Mouse (Mus musculus) left cerebral cortex, postnatal 36 days (tissue): ENCODE data around the gene Vwa8. TPM values are rescaled to one million over a fixed set of nuclear protein-coding genes. Genes with fewer than 3 reads are reported as not detected.

Experiments
- DNase-seq, 2 experiments: peaks; one replicate each; pipeline ENCODE4 v3.0.0; 2021 to 2022; ENCODE audit warnings: low spot score in 2 of 2, mixed read lengths in 1 of 2
- intact Hi-C: fragments of 180-260 bp; cut with DNase I; formaldehyde crosslinking; loops from one replicate; pipeline ENCODE4 v1.15.1; 2025
- total RNA-seq, 2 experiments: library from RNA; stranded (reverse); gene quantifications; 2 replicates each; pipeline ENCODE4 v1.2.3; 2021

The Vwa8 gene
- total RNA-seq, 2 experiments from 2014 or later, result 29.5 to 30.2 TPM

DNA sequence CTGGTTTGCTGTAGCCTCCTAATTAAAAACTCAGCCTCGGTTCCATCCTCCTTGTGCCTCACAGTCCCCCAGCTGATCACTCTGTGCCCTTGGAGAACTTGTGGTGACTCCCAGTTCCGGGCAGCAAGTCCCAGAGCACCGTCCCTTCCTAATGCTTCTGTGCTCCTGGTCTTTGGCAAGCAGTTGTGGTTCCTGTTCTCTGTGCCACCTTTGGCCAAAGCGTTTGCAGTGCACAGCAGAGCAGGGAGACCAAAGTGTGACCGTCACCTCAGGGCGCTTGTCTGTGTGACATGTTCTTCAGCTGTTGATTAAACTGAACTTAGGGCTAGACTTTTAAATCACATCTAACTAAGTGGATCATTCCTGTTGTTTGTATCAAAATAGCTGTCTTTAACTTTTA lies 199.1 kb downstream of the Vwa8 start:
- no peak for DNase-seq
- intact Hi-C loops, result no loop called here

DNA sequence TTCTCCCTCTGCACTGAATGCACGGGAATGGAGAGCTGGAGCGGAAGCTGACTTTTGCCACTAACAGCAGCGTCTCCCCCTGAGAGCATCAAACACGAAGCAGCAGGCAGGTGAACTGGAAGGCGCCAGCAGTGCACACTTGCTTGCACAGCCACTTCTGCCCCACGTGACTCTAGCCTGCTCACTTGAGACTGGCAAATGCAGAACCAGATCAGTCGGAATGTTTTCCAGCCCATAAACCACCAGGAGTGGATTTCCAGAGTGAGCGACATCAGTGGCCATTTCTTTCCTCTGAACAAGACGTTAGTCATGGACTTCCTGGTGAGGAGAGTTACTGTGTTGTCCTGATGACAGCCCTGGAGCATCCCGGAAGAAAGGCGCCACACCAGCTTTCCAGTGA lies 200.7 kb downstream of the Vwa8 start:
- no peak for DNase-seq
- intact Hi-C loops, result no loop called here

DNA sequence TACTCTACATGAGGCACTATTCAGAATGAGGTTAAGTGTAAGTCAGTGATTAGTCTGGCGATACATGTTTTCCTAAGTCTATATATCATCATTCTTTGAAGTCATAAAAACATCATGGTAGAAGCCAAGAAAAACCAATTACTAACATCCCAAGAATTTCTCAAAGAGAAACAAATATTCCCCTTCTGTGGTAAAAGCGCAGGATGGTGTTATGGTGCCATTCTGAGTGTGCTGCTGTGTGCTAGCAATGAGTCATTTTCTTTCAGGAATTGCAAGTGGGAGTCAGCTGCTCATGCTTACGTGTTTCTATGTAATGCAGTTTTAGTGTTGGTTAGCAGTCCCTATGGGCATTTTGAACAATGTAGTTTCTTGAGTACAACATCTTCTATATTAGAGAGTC lies 216.8 kb downstream of the Vwa8 start:
- intact Hi-C loops, result no loop called here
- no peak for DNase-seq

DNA sequence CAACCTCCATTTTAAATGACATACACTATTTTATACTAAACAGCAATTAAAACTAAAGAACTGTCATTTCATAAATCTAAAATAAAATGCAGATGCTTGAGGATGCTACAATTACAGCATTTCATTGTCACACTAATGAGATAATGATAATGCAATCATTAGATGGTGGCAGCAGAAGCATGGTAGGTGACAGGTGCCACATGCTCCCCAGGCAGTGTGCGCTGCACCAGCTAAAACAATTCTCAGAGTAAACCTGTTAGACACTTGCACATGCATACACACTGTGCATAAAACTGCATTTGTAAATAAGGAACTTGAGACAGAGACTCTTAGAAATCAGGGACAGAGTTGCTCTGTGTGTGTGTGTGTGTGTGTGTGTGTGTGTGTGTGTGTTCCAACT lies 220.7 kb downstream of the Vwa8 start:
- intact Hi-C loops, result no loop called here
- DNase-seq, result no peak

GRCm38 (mm10) chr14:79074786-79075185 lies 225.9 kb downstream of the Vwa8 start:
- DNase-seq, result no peak
- intact Hi-C loops, result no loop called here

DNA sequence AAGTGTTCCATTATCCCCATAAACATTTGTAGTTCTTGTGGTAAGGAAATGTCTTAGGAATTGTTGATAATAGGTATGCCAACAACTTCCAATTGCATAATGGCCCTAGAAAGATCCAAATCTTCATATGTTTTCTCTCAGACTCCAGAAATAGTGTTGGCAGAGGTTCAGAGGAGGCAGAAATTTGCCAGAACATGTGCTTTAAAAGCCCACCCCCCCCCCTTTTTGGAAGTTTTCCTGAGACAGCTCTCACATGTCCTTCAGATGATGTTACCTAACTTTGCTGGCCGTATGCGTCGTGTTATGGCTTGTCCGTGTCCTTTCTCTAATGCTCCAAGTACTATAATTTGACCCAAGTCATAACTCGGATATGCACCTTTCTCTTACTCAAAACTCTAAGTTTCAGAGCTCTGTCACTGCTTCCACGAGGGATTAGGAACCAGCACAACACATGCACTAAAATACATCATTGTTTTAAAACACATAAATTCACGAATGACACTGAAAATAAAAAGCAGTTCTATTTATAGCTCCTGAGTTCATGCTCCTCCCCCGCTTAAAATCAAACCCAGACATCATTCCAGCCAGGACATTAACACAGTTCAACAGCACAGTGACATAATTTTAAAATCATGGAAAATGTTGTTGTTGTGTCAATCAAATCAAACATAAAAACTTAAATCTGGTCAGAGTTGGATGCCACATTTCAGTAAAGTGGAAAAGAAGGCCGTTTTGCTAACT lies 227.9 kb downstream of the Vwa8 start:
- intact Hi-C loops, result no loop called here
- DNase-seq, result no peak

- no peak for DNase-seq
- intact Hi-C loops, result no loop called here
Measured at GRCm38 (mm10) chr14:79083573-79083972, 234.7 kb downstream of the Vwa8 start.

- no peak for DNase-seq
- intact Hi-C loops, result no loop called here
Measured at GRCm38 (mm10) chr14:79086006-79086405, 237.2 kb downstream of the Vwa8 start.

DNA sequence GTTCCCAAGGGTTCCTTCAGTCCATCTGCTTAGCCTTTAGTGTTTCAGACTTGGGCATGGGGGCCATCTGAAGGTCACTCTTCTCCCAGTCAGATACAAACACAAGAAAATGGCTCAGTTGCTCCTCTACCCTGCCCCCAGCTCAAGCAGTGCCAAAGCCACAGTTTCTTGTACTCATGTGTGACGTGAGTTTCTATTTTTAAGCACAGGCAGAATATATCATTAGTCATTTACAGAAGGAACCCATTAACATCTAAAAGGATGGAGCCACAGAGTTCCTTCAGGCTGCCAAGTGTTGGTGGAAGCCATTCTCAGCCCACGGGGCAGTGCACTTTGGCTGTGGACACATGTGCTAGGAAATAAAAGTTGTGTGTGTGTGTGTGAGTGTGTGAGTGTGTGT lies 240.6 kb downstream of the Vwa8 start:
- DNase-seq, result no peak
- intact Hi-C loops, result no loop called here

DNA sequence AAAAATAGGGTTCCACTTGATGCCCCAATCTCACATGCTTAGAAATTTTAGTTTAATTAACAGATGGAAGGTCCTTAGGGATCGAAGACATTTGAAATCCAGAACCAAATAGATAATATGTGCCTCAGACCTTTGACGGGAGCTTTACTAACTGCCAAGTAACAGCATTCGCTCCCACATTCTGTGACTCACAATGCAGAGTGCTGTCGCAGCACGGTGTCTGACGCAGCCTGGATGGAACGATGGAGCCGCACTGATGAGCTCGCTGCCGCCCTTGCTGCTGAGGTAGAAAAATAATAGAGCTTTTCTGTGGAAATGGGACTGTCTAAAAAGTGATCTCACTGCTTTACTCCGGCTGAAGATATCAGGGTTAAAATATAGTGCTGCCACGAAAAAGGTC lies 248.3 kb downstream of the Vwa8 start:
- intact Hi-C loops, result no loop called here

DNA sequence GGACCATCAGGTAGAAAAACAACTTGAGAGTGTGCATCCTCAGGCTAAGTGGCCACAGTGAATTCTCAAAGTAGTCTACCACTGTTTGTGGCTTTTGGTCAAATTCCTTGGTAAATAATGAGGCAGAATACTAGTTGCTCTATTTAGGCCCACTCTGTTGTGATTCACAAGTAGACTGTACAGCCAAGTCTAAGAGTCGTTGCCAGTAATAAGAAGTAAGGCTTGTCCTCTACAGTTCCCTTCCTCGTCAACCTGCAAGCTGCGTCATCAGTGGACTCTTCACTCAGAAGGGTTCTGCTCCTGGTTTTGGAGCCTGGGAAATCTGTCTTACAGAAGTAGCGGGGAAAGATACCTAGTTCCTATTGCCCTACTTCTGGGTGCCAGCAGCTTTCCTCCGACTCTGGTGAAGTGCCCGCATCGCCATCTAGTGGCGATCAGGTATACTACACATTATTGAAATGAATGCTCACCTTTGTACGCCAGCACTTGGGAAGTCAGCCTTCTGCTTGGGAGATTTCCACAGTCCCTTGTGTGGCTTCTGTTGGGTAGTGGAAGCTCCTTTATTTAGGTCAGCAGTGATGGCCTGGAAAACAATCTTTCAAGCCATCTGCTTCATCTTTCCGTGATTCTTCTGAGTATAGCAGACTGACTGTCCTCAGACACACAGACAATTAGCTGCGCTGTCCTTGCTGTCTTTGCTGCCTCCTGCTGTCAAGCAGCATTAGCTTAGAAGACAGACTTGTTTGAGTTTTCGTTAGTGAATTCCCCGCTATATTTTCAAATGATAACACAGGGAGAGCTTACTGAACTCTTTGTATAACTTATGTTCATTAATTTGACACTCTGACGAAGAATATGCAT lies 258.0 kb downstream of the Vwa8 start:
- intact Hi-C loops, result loop anchor here (1.0 to 10.0 kb wide), 4 partner anchors 162 to 439 kb away; no protein-coding TSS in a partner anchor
- DNase-seq, result peak; percentile 69 to 79

More for the DNA sequence above, 248.3 kb downstream of the Vwa8 start:
- DNase-seq, result no peak

DNA sequence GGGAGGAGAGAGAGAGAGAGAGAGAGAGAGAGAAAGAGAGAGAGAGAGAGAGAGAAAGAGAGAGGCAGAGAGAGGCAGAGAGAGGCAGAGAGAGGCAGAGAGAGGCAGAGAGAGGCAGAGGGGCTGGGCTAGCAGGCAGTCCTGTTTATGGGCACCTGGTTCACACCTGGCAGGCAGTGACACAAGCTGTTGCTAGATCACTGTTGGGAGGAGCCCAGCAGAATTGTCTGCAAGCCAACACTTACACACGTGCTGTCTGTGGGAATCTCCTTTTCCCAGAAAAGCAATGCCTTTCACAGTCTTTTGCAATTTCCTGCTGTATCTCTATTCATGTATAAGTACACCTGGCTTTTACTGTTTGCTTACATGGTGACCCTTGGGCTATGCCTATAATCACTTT lies 260.5 kb downstream of the Vwa8 start:
- no peak for DNase-seq
- intact Hi-C loops, result loop anchor here (5.0 to 10.0 kb wide), 2 partner anchors 165 to 257 kb away; no protein-coding TSS in a partner anchor

DNA sequence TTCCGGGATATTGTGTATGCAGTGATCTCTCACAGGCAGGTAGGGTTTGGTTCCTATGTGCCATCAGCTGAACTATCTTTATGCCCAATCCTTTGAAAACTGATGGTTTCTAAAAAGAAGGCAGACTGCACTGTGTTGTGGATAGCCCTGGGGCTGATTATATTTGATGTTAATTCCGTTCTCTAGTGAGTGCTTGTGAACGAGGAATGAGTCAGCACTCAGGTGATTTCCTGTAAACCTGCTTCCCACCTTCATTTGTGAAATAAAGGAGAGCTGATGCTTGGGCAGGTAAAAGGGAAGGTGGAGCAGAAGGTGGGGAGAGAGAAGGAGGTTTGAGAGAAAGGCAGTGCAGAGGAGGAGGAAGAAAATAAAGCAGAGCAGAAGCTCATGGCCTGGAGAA lies 261.2 kb downstream of the Vwa8 start:
- intact Hi-C loops, result loop anchor here (10.0 kb wide), 1 partner anchor 355 kb away; no protein-coding TSS in a partner anchor

DNA sequence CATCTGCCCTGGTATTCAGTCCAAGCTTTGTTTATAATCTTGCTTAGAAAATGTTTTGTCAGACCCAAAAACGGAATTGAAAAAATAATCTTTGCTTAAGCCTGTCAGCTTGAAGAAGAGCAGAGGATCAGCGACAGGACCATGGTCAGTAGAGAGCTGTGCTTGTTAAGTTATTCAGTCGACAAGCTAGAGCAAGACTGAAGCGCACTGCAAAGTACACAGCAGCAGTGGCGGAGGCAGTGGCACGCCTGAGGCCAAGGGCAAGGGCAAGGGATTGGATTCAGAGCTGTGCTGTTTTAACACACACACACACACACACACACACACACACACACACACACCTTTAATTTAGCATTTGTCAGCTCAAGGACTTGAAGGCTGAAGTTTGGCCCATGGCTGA lies 263.2 kb downstream of the Vwa8 start:
- intact Hi-C loops, result loop anchor here (10.0 kb wide), 1 partner anchor 353 kb away; no protein-coding TSS in a partner anchor
- no peak for DNase-seq

More for the DNA sequence above, 261.2 kb downstream of the Vwa8 start:
- no peak for DNase-seq

DNA sequence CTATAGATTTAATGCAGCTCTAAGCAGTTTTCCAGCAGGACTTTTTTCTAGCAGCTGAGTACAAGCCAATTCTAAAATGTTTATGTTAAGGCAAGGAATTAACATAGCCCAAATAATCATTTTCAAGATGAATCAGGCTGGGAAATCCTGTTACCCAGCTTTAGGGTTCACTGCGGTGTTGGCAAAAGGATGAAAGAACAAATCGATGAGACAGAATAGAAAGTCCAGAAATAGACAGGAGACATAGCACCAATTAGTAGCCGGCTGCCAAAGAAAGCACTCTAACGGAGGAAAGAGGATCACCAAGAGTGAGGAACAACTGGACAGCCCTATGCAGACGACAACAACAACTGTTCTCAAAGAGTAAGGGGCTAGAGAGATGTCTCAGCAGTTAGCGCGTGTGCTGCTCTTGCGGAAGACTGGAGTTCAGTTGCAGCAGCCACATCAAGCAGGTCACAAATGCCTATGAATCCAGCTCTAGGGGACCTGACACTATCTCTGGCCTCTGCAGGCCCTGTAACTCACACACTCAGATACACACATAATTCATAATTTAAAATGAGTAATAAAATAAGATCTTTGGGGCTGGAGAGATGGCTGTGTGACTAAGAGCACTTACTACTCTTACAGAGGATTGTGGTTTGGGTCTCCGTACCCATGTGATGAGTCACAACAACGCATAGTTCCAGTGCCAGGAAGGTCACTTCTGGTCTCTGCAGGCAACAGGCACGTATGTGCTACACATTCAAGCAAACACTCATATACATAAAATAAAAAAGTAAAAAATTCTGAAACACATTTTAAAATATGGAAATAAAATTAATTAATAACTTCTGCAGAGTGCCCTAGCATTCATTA lies 265.9 kb downstream of the Vwa8 start:
- intact Hi-C loops, result loop anchor here (10.0 kb wide), 1 partner anchor 350 kb away; no protein-coding TSS in a partner anchor
- DNase-seq, result no peak

GRCm38 (mm10) chr14:79118457-79118856 lies 269.6 kb downstream of the Vwa8 start:
- no peak for DNase-seq
- intact Hi-C loops, result loop anchor here (10.0 kb wide), 1 partner anchor 346 kb away; no protein-coding TSS in a partner anchor

DNA sequence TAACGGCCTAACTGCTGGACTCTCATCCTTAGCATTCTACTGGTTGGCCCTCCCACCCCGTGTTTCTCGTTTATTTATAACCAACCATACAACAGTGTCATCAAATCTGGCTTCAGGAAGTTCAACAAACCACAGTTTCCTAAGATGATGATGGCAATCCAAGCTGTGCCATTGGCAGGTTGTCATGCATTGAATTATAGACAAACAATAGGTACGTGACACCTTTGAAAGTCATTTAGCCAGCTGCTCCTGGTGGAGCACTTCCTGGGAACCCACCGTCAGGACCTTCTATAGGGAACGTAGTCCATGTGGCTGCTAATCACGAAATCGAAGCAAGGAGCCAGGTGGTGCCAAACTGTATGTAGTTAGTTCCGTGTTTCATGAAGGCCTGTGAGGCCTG lies 270.5 kb downstream of the Vwa8 start:
- no peak for DNase-seq
- intact Hi-C loops, result loop anchor here (10.0 kb wide), 1 partner anchor 345 kb away; no protein-coding TSS in a partner anchor

GRCm38 (mm10) chr14:79120681-79121080 lies 271.8 kb downstream of the Vwa8 start:
- no peak for DNase-seq
- intact Hi-C loops, result no loop called here

DNA sequence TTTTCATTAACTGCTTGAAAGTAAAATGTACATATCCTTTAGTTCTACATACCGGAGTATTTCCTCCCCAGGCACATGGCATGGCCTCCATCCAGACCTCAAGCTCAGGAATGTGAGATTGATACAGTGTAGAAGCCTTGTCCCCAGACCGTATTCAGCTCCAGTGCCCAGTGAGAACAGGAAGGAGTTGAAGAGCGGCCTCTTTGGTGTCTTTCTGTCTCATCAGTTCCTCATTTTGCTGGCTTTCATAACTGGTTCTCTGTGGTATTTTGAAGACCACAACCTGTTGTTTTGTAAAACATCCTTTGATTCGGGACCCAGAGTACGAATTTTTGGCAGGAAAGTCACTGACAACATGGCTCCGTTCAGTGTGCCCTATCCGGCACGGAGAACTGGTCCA lies 274.6 kb downstream of the Vwa8 start:
- intact Hi-C loops, result no loop called here
- no peak for DNase-seq
